Mouse (Mus musculus): ENCODE measurements at regions not wholly inside any gene's neighbourhood (a gene's known extent, or its start where the extent isn't known, plus 50 kb on each side); places are given as distances from the start of the nearest gene placed in this dataset.

GRCm38 (mm10) chr9:41583711-41584329 is 422.3 kb upstream of the Ubash3b start:
- no peak for TF ChIP-seq GATA4 (IDR thresholded peaks at IDR 0.05; ENCODE audit: insufficient replicate concordance, low read length)

DNA sequence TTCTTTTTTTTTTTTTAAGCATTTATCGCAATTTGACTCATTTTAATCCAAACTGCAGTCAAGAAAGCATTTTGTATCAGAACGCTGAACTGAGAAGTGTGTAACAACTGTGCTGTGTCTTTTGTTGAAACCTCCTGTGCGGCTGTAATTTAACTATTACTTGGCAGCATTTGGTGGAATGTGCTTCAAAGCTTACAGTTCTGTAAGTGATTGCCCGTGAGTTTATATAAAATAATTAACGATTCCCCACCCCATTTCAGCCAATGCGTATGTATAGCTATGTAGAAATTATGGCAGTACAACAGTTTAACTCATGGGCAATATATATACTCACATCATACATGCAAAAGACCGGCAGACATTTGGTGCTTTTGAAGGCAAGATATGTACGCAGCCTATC is 421.8 kb upstream of the Ubash3b start:
- no peak for TF ChIP-seq GATA4 (IDR thresholded peaks at IDR 0.05; ENCODE audit: insufficient replicate concordance, low read length)

DNA sequence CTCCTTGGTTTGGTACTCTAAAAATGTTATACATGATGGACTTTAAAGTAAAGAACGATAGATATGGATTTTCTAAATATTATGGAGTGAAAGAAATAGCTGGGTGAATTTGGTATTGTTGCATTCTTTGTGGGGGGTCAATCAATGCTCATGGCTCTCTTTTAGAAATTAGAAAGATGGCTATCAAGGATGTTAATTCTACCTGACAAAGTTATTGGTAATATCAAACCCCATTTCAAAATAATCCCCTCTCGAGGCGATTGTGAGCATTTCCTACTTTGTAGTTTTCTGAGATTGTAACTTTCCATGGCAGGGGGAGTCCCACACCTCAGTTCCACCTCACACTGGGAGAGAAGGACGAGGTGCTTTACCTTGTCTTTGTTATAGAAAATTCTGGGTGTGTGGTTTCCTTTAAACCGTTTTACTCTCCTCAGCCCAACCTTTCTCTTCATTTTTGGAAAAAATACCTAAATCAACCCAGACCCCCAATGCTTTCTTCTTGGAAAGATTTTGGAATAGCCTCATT is 421.3 kb upstream of the Ubash3b start:
- no peak for TF ChIP-seq GATA4 (IDR thresholded peaks at IDR 0.05; ENCODE audit: insufficient replicate concordance, low read length)

GRCm38 (mm10) chr9:41582171-41582570 is 420.7 kb upstream of the Ubash3b start:
- TF ChIP-seq GATA4 (IDR thresholded peaks at IDR 0.05; ENCODE audit: insufficient replicate concordance, low read length), result no peak

- no peak for TF ChIP-seq GATA4 (IDR thresholded peaks at IDR 0.05; ENCODE audit: insufficient replicate concordance, low read length)
These were observed 420.2 kb upstream of the Ubash3b start for GRCm38 (mm10) chr9:41581741-41582140.

GRCm38 (mm10) chr9:41581152-41581551 is 419.7 kb upstream of the Ubash3b start:
- TF ChIP-seq GATA4 (IDR thresholded peaks at IDR 0.05; ENCODE audit: insufficient replicate concordance, low read length), result no peak

DNA sequence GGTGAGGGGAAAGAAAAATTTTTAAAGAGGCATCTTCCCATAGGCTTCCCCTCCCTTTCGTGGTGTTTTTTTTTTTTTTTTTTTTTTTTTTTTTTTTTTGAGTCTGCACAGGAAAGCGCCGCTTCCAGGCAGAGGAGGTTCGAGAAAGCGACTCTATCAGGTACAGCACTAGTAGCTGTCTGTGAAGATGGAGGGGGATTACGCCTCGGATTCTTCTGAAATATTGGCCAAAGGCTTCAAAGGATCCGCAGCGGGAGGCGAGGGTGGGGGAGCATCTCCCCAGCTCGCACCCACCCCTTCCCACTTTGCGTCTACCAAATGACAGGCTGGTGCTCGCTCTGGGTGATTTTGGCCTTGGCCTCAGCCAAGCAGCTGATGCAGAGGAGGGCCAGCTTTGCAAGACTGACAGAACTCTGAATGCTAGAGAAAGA is 419.1 kb upstream of the Ubash3b start:
- no peak for TF ChIP-seq GATA4 (IDR thresholded peaks at IDR 0.05; ENCODE audit: insufficient replicate concordance, low read length)

DNA sequence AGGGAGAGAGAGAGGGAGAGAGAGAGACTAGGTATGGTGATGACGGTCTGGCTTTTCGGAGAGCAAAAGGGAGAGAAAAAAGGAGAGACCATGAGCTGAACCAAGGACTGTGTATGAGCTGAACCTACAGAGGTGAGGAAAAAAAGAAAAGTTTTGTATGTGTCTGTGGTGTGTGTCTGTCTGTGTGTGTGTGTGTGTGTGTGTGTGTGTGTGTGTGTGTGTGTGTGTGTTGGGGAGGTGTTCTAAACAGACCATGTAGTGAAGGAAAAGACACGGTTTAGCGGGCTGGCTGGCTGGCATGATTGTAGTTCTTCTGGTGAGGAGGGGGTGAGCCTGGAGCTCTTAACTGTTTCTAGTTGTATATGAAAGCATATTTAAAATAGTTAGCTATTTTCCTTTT is 418.6 kb upstream of the Ubash3b start:
- TF ChIP-seq GATA4 (IDR thresholded peaks at IDR 0.05; ENCODE audit: insufficient replicate concordance, low read length), result no peak

DNA sequence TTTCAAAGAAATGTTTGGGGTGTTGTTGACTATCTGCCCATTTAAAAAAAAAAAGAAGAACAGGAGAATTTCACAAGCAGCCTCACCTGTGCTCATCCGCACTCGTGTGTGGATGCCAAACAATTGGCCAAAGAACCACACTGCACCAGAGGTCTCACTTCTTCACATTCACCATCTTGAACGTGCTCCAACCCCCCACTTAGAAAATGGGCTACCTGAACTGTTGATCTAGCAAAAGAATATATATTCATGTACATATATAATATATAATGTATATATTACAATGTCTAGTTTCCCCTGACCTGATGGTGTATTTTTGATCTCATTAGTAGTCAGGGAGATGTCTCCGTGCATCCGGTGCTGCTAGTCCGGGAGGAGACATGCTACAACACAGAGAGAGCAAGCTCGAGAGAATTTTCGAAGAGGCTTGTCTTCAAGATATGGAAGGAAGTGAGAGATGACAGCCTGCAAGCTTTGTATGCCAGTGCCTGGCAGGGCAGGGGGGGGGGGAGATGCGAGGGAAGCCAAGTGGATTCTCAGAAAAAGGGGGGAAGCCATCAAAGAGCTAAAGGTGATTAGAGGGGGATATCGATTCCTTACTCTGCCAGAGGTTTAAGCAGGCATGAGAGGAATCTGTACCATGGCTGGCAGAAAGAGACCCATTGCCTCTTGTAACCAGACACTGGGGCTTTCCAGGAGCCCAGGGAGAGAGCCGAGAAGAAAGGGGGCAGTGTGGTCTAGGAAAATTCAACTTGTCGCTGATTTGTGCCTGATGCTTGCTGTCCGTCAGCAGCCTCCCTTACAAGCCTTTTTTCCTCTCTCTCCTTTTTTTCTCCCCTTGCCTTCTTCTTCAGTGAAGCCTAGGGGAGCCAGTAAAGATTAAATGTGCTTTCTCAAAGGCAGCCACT is 417.9 kb upstream of the Ubash3b start:
- TF ChIP-seq GATA4 (IDR thresholded peaks at IDR 0.05; ENCODE audit: insufficient replicate concordance, low read length), result no peak

DNA sequence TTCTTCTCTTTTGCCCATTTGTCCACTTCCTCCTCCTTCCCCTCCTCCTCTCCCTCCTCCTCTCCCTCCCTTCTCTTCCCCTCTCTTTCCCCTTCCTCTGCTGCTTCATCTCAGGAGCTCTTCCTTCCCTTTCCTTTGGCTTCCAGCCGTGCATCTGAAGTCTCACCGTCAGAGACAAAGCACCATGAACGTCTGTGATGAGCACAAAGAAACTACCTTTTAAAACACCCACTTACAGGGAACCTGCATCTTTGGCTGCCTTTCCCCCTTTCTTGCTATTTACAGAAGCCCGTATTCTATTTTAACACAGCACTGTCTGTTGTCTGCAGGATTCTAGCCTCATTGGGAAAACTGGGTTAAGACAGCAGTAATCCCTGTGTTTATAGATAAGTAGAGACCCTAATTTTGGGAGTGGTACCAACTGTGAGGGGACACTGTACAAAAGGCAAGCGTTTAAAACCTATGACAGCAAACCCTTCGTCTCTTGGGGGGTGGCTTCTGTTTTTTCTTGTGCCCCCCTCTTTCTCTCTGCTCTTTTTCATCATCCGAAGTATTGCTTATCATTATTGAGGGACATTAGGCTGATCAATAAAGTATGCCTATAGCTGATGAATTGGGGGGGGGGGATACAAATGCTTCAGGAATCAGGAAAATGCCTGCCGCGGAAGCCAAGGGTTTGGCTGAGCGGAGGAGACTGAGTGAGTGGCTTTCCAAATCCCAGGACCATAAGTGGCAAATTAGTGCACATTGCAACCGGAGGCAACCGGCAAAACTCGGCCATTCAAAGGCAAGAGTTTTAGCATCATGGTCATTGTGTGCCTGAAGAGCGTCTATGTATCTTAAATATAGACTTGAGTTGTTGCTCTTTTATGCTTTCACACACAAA is 417.0 kb upstream of the Ubash3b start:
- no peak for TF ChIP-seq GATA4 (IDR thresholded peaks at IDR 0.05; ENCODE audit: insufficient replicate concordance, low read length)

- TF ChIP-seq GATA4 (IDR thresholded peaks at IDR 0.05; ENCODE audit: insufficient replicate concordance, low read length), result no peak
These were observed 416.3 kb upstream of the Ubash3b start for GRCm38 (mm10) chr9:41577760-41578159.

GRCm38 (mm10) chr9:41575826-41576225 is 414.3 kb upstream of the Ubash3b start:
- no peak for TF ChIP-seq GATA4 (IDR thresholded peaks at IDR 0.05; ENCODE audit: insufficient replicate concordance, low read length)

DNA sequence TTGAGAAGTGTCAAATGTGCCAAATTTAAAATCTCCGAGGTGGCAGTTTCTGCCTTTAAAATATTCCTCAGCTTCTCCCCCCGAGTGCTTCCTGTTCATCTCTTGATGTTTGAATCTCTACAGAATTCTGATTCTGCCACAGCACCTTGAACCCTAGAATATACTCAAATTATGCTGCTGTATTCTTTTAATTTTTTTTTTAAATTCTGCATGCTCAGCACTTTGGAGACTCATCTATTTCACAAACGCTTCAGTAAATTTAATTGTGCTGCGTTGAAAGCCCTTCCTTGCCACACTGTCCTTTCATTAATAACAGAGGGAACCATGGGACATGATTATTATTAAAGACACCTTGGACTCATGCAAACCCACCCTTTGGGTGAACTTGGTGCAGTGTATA is 408.8 kb upstream of the Ubash3b start:
- no peak for TF ChIP-seq GATA4 (IDR thresholded peaks at IDR 0.05; ENCODE audit: insufficient replicate concordance, low read length)

DNA sequence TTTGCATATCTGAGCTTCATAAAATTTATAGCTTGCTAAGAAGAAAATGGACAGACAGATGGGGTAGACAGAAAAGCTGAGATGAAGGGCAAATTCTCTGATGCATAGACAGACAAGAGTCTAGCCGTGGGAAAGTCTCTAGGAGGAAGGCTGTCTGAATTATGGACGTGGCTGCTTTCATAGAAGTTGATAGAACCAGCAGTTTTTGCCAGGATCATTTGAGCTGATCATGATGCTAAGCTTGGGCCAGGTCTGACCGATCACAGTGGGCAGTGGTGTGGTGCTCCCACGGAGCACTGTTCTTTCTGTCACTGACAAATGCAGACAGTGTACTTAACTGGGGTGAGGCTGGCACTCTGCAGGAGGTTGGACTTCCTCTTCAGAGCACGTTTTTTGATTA is 405.0 kb upstream of the Ubash3b start:
- TF ChIP-seq GATA4 (IDR thresholded peaks at IDR 0.05; ENCODE audit: insufficient replicate concordance, low read length), result no peak

GRCm38 (mm10) chr9:41565784-41566183 is 404.3 kb upstream of the Ubash3b start:
- TF ChIP-seq GATA4 (IDR thresholded peaks at IDR 0.05; ENCODE audit: insufficient replicate concordance, low read length), result no peak

Data from liver, adult (tissue).